Mouse (Mus musculus) layer of hippocampus, postnatal 36 days (tissue): ENCODE results near the gene Prim1. TPM values are rescaled to one million over a fixed set of nuclear protein-coding genes. Genes with fewer than 3 reads are reported as not detected.

Experiments
- total RNA-seq, 2 experiments: library from RNA; stranded (reverse); gene quantifications; 2 replicates each; pipeline ENCODE4 v1.2.3; 2021

Gene Prim1
- total RNA-seq, 2 experiments from 2014 or later, result 5.8 to 7.3 TPM

Other genes with a start within 250 kb of the Prim1 start
- under 1 TPM; 0.30 to 0.53 TPM for gene Rdh9, start 238.8 kb upstream of the Prim1 start, total RNA-seq
- under 1 TPM; 0.13 to 0.22 TPM for gene Rdh16, start 214.0 kb upstream of the Prim1 start, total RNA-seq
- not detected for gene Rdh19, start 165.2 kb upstream of the Prim1 start, total RNA-seq
- gene Rdh16f2, start 148.7 kb upstream of the Prim1 start, total RNA-seq, result not detected
- not detected for gene Rdh7, start 126.4 kb upstream of the Prim1 start, total RNA-seq
- not detected for gene Sdr9c7, start 116.7 kb upstream of the Prim1 start, total RNA-seq
- not detected for gene Hsd17b6, start 7.6 kb upstream of the Prim1 start, total RNA-seq
- gene Naca, start 20.4 kb downstream of the Prim1 start, total RNA-seq, result 100 to 1,000 TPM; 338 to 342 TPM
- 100 to 1,000 TPM; 155 to 157 TPM for gene Ptges3, start 43.8 kb downstream of the Prim1 start, total RNA-seq
- 1,000 to 10,000 TPM; 1,628 to 1,744 TPM for gene Atp5b, start 68.1 kb downstream of the Prim1 start, total RNA-seq
- 10 to 100 TPM; 39.9 to 46.8 TPM for gene Baz2a, start 76.4 kb downstream of the Prim1 start, total RNA-seq
- 10 to 100 TPM; 12.8 to 13.7 TPM for gene Rbms2, start 165.1 kb downstream of the Prim1 start, total RNA-seq
- 10 to 100 TPM; 21.1 to 23.2 TPM for gene Gls2, start 179.3 kb downstream of the Prim1 start, total RNA-seq
- gene Spryd4, start 196.6 kb downstream of the Prim1 start, total RNA-seq, result 10 to 100 TPM in 1 of 2 experiments, 1 to 10 TPM in 1; 7.1 to 10.2 TPM
- not detected for gene Mip, start 210.7 kb downstream of the Prim1 start, total RNA-seq
- 1 to 10 TPM; 7.8 to 8.4 TPM for gene Timeless, start 216.9 kb downstream of the Prim1 start, total RNA-seq
- not detected for gene Apon, start 238.9 kb downstream of the Prim1 start, total RNA-seq